Comparison of ENCODE assay signal across 8 mouse cellular contexts in the genomic region with DNA sequence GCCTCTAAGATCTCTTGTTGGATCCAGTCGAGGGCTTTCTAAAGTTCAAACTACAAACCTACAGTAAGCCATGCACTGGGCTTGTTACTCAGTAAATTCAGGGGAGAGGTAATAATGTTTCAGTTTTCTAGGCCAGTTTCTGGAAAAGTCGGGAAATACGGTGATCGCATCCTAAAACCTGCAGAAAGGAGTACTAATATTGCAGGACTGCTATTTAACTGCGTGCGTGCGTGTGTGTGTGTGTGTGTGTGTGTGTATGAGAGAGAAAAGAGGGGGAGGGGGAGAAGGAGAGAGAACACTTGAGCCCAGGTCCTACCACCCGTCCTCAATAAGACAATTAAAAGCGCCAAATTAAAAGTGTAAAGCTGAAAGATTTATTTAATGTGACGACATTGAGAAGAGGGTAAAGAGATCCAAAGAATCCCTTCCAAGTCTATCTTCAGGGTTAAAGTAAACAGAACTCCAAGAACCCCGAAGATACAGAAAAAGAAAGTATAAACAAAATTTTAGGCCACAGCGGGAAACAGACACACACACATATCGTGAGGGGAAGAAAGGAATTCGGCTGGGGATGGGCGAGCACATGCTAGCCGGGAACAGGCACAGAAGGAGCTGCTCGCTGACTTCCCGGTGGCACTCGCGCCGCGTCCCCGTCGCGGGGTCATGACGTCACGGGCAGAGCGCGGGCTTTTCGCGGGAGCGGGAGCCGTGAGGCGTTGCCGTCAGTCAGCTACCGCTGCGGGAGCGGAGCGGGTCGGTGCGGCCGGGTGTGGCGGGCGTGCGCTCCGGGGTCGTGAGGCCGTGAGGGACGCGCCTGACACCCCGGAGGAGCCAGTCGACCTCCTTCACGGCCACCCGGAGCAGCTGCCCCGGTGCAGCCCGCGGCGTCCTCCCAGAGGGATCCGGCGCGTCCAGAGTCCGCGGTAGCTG. TPM values are rescaled to one million over a fixed set of nuclear protein-coding genes. Genes with fewer than 3 reads are reported as not detected.
DNase-seq lines count a peak whose midpoint lies in the region; ATAC-seq and TF ChIP-seq lines count a peak whose summit lies in the region.

A gene (plus strand): TSS at position 694 of the 930 bp plus-strand sequence.

- WGBS in forebrain, embryonic 14.5 days, result 6% methylated on average over 63 of the region's 63 CpGs
- 3% methylated on average over 62 of the region's 63 CpGs for WGBS in lung, adult 2 months

- H3K9me3 ChIP-seq in ES-Bruce4 (replicated peaks; ENCODE audit: control insufficient read depth, insufficient read depth, low read length, poor library complexity, severe bottlenecking), result no peaks in the 10 kb centered on the region
- no peaks in the 10 kb centered on the region for H3K9me3 ChIP-seq in forebrain, embryonic 14.5 days (replicated peaks; ENCODE audit: control insufficient read depth, low read length)

- TF ChIP-seq POLR2A in ES-Bruce4 (IDR thresholded peaks at IDR 0.05; ENCODE audit: insufficient read depth, low read length), result peak; percentile 74
- TF ChIP-seq POLR2A in lung, adult 2 months (IDR thresholded peaks at IDR 0.05; ENCODE audit: borderline replicate concordance, extremely low read depth, low read depth, low read length), result peak; percentile 85

- intact Hi-C loops in heart, postnatal 25 days (cut with DNase I), result loop anchor here (2.0 to 5.0 kb wide), 2 partner anchors 149 to 845 kb away; no protein-coding TSS in a partner anchor

- H3K27ac ChIP-seq in ES-Bruce4 (ENCODE audit: insufficient read depth, low read length), result no peak within 1 kb of the TSS
- H3K27ac ChIP-seq in forebrain, embryonic 14.5 days (ENCODE audit: low read depth, low read length), result peak within 1 kb of the TSS; percentile 44

- H3K4me2 ChIP-seq in forebrain, embryonic 14.5 days (ENCODE audit: low read length), result peak within 1 kb of the TSS; percentile 73

- peak; percentile 94 for DNase-seq in forebrain, embryonic 14.5 days (ENCODE audit: low spot score)
- DNase-seq in heart, postnatal 25 days (ENCODE audit: low spot score), result peak; percentile 76
- DNase-seq in layer of hippocampus, adult 18-20 months (ENCODE audit: low spot score in 2 of 2), result peak; percentile 86 to 92
- DNase-seq in lung, adult 2 months, result peak; percentile 92
- peak; percentile 79 to 83 for DNase-seq in thymus, adult 18-20 months

- H3K27me3 ChIP-seq in ES-Bruce4 (ENCODE audit: control insufficient read depth, insufficient read depth, low read length, poor library complexity, severe bottlenecking), result no peaks in the 10 kb centered on the region
- H3K27me3 ChIP-seq in forebrain, embryonic 14.5 days (replicated peaks; ENCODE audit: control insufficient read depth, insufficient read depth, low read length), result no peaks in the 10 kb centered on the region

- peak within 1 kb of the TSS; percentile 84 for H3K9ac ChIP-seq in ES-Bruce4 (ENCODE audit: low read depth, poor library complexity, severe bottlenecking)
- H3K9ac ChIP-seq in forebrain, embryonic 14.5 days (ENCODE audit: low read length), result peak within 1 kb of the TSS; percentile 83

- H3K36me3 ChIP-seq in ES-Bruce4 (ENCODE audit: control insufficient read depth, insufficient read depth, low read length, poor library complexity, severe bottlenecking), result no peaks in the 10 kb centered on the region; the same call in 1 of the 2 replicates
- no peaks in the 10 kb centered on the region for H3K36me3 ChIP-seq in forebrain, embryonic 14.5 days (ENCODE audit: control insufficient read depth, insufficient read depth, low read length)

- ATAC-seq in cerebellum, adult (ENCODE audit: insufficient number of reproducible peaks, low FRiP score, low TSS enrichment), result peak; percentile 94
- peak; percentile 96 for ATAC-seq in forebrain, embryonic 14.5 days
- ATAC-seq in neutrophil, adult 5-6 weeks (ENCODE audit: extremely low read depth, insufficient number of reproducible peaks, low FRiP score, poor library complexity, severe bottlenecking), result peak; percentile 82

- peak within 1 kb of the TSS; percentile 50 for H3K4me3 ChIP-seq in ES-Bruce4 (ENCODE audit: low read depth, low read length)
- peak within 1 kb of the TSS; percentile 71 for H3K4me3 ChIP-seq in forebrain, embryonic 14.5 days (ENCODE audit: low read depth, low read length)
- H3K4me3 ChIP-seq in lung, adult 2 months (replicated peaks; ENCODE audit: extremely low read depth, low read depth, low read length), result peak within 1 kb of the TSS; percentile 69

- H3K4me1 ChIP-seq in ES-Bruce4 (ENCODE audit: control insufficient read depth, insufficient read depth, low read length), result no peaks in the 10 kb centered on the region
- H3K4me1 ChIP-seq in forebrain, embryonic 14.5 days (ENCODE audit: control insufficient read depth, insufficient read depth, low read length), result no peaks in the 10 kb centered on the region; the same call in 1 of the 2 replicates
- no peaks in the 10 kb centered on the region; the same call in 1 of the 2 replicates for H3K4me1 ChIP-seq in lung, adult 2 months (ENCODE audit: control insufficient read depth, insufficient read depth, low read length)

- TF ChIP-seq EP300 in ES-Bruce4 (IDR thresholded peaks at IDR 0.05; ENCODE audit: insufficient read depth, low read depth, low read length), result peak; percentile 61; the same call in 1 of the 2 replicates

- TF ChIP-seq CTCF in ES-Bruce4 (IDR thresholded peaks at IDR 0.05; ENCODE audit: low read depth, low read length), result no peak
- TF ChIP-seq CTCF in lung, adult 2 months (IDR thresholded peaks at IDR 0.05; ENCODE audit: insufficient read depth, low read length), result no peak

RNA-seq across cellular contexts. Expression of the gene that starts here (rescaled TPM):
- polyA plus RNA-seq in ES-Bruce4 (2011; ENCODE audit: insufficient read depth, insufficient read length, low read depth, missing spikeins), result 47.0 and 58.8 TPM in 2 replicates
- 10.5 and 11.8 TPM in 2 replicates for polyA plus RNA-seq in forebrain, embryonic 14.5 days (2014; fragmentation: Nextera tagmentation; extraction: Ambion mirVana)
- 1 to 10 TPM; 2.5 to 2.8 TPM for total RNA-seq in heart, postnatal 25 days (2021)
- total RNA-seq in layer of hippocampus, adult 18-20 months (2021), result 1 to 10 TPM; 4.9 to 5.0 TPM
- polyA plus RNA-seq in lung, adult 2 months (2012; rRNA removed), result 0.94 and 1.8 TPM in 2 replicates
- total RNA-seq in neutrophil, adult 5-6 weeks (2017), result 6.8 and 7.8 TPM in 2 replicates
